Comparison of ENCODE assay signal across 8 mouse cellular contexts in the genomic region with DNA sequence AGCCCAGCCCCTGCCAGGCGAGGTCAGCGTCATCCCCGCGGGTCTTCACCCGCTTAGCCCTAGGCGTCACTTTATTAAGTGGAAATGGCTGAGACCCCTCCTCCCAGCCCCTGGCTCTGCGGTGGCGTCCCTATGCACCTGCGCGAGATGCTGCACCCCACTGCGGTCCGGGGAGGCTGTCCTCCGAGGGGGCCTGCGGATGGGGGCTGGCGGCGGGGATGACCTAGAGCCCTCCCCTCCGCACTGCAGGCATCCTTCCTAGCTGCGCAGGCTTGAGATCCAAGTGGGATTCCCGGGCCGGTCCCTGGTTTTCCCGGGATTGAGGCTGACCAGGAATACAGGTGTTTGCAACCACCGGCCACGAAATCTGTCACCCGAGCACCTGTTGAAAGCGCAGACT. TPM values are rescaled to one million over a fixed set of nuclear protein-coding genes. Genes with fewer than 3 reads are reported as not detected.
DNase-seq lines count a peak whose midpoint lies in the region; ATAC-seq and TF ChIP-seq lines count a peak whose summit lies in the region.

No protein-coding gene starts in this region.

- no peak for TF ChIP-seq CTCF in cerebellum, adult 2 months (IDR thresholded peaks at IDR 0.05; ENCODE audit: borderline replicate concordance, insufficient read depth, low read depth, low read length)
- TF ChIP-seq CTCF in midbrain, postnatal 0 days (IDR thresholded peaks at IDR 0.05) = no peak

- H3K36me3 ChIP-seq in lung, embryonic 15.5 days = peaks cover 9% of the 10 kb centered on the region; the same call in 1 of the 2 replicates
- peaks cover 23% of the 10 kb centered on the region for H3K36me3 ChIP-seq in limb, embryonic 10.5 days
- peaks cover 4% of the 10 kb centered on the region for H3K36me3 ChIP-seq in midbrain, postnatal 0 days (ENCODE audit: insufficient read depth, low read length)

- peak overlapping the region; percentile 39 for H3K9ac ChIP-seq in lung, embryonic 15.5 days
- H3K9ac ChIP-seq in midbrain, postnatal 0 days (replicated peaks; ENCODE audit: low read length, poor library complexity, severe bottlenecking) = peak overlapping the region; percentile 86

- WGBS in cerebellum, adult 2 months = 1% methylated on average over 25 of the region's 25 CpGs
- under 1% methylated on average over 25 of the region's 25 CpGs for WGBS in lung, embryonic 15.5 days
- WGBS in limb, embryonic 10.5 days = 2% methylated on average over 25 of the region's 25 CpGs
- WGBS in midbrain, postnatal 0 days = 1% methylated on average over 25 of the region's 25 CpGs

- ATAC-seq in lung, embryonic 15.5 days (ENCODE audit: borderline replicate concordance, extremely low read depth, low FRiP score, low TSS enrichment) = no peak; the same call in 1 of the 2 replicates
- ATAC-seq in erythroblast, adult 5-6 weeks (replicated peaks; ENCODE audit: low FRiP score, poor library complexity, severe bottlenecking) = peak; percentile 20; the same call in 1 of the 2 replicates
- ATAC-seq in midbrain, postnatal 0 days (ENCODE audit: low FRiP score) = peak; percentile 64

- H3K27me3 ChIP-seq in cerebellum, adult 2 months (ENCODE audit: control insufficient read depth, insufficient read depth, low read length) = no peaks in the 10 kb centered on the region
- H3K27me3 ChIP-seq in lung, embryonic 15.5 days = no peaks in the 10 kb centered on the region
- H3K27me3 ChIP-seq in limb, embryonic 10.5 days (ENCODE audit: low read depth, poor library complexity, severe bottlenecking) = peaks cover 5% of the 10 kb centered on the region; the same call in 1 of the 2 replicates
- no peaks in the 10 kb centered on the region for H3K27me3 ChIP-seq in midbrain, postnatal 0 days (ENCODE audit: insufficient read depth, low read length)

- TF ChIP-seq POLR2A in cerebellum, adult 2 months (IDR thresholded peaks at IDR 0.05; ENCODE audit: borderline replicate concordance, insufficient read depth, low read length) = no peak

- no peaks in the 10 kb centered on the region for H3K9me3 ChIP-seq in lung, embryonic 15.5 days
- no peaks in the 10 kb centered on the region for H3K9me3 ChIP-seq in limb, embryonic 10.5 days (replicated peaks)
- no peaks in the 10 kb centered on the region for H3K9me3 ChIP-seq in midbrain, postnatal 0 days (ENCODE audit: low read length)

- peak overlapping the region; percentile 51 for H3K27ac ChIP-seq in cerebellum, adult 2 months (ENCODE audit: insufficient read depth, low read length)
- no peak overlapping the region for H3K27ac ChIP-seq in lung, embryonic 15.5 days
- H3K27ac ChIP-seq in limb, embryonic 10.5 days = peak overlapping the region; percentile 80
- peak overlapping the region; percentile 70 for H3K27ac ChIP-seq in midbrain, postnatal 0 days (ENCODE audit: low read depth, low read length)

- H3K4me2 ChIP-seq in lung, embryonic 15.5 days = peak overlapping the region; percentile 99
- H3K4me2 ChIP-seq in midbrain, postnatal 0 days (ENCODE audit: low read depth, low read length, poor library complexity, severe bottlenecking) = peak overlapping the region; percentile 98

- peak overlapping the region; percentile 71 for H3K4me3 ChIP-seq in cerebellum, adult 2 months (replicated peaks; ENCODE audit: insufficient read depth, low read depth, low read length)
- peak overlapping the region; percentile 74 for H3K4me3 ChIP-seq in lung, embryonic 15.5 days
- peak overlapping the region; percentile 76 for H3K4me3 ChIP-seq in limb, embryonic 10.5 days
- H3K4me3 ChIP-seq in midbrain, postnatal 0 days (ENCODE audit: low read depth, low read length) = peak overlapping the region; percentile 73

- DNase-seq in cerebellum, adult 2 months = peak in 1 of 2 experiments; percentile 59
- DNase-seq in cerebellum, adult 9-11 months = no peak
- no peak for DNase-seq in lung, postnatal 14 days
- no peak for DNase-seq in limb, embryonic 10.5 days (ENCODE audit: low spot score)
- DNase-seq in midbrain, postnatal 0 days (ENCODE audit: low spot score) = peak; percentile 22
- no peak for DNase-seq in layer of hippocampus, adult 9-11 months

- H3K4me1 ChIP-seq in cerebellum, adult 2 months (ENCODE audit: control insufficient read depth, insufficient read depth, low read length) = no peaks in the 10 kb centered on the region
- peaks cover 20% of the 10 kb centered on the region for H3K4me1 ChIP-seq in lung, embryonic 15.5 days
- H3K4me1 ChIP-seq in limb, embryonic 10.5 days = peaks cover 17% of the 10 kb centered on the region
- H3K4me1 ChIP-seq in midbrain, postnatal 0 days (ENCODE audit: insufficient read depth, low read length) = peaks cover 7% of the 10 kb centered on the region; the same call in 1 of the 2 replicates

RNA-seq across cellular contexts. Expression of a gene that starts 0.4 kb away (rescaled TPM):
- 31.6 and 33.2 TPM in 2 replicates for polyA plus RNA-seq in cerebellum, adult 2 months (2012; rRNA removed)
- 4.4 and 5.3 TPM in 2 replicates for polyA plus RNA-seq in lung, embryonic 15.5 days (2015; fragmentation: Nextera tagmentation; extraction: Ambion mirVana)
- not detected in 2 replicates for total RNA-seq in erythroblast, adult 5-6 weeks (2015; ENCODE audit: low replicate concordance)
- 0.34 and 1.3 TPM in 2 replicates for total RNA-seq in erythroblast, adult 5-6 weeks (2017; ENCODE audit: low replicate concordance)
- polyA plus RNA-seq in limb, embryonic 10.5 days (2016; fragmentation: Nextera tagmentation; extraction: Ambion mirVana) = 1.6 and 2.6 TPM in 2 replicates
- 30.4 and 38.7 TPM in 2 replicates for total RNA-seq in midbrain, postnatal 0 days (2014; rRNA removed)
- 75.0 and 75.5 TPM in 2 replicates for polyA plus RNA-seq in midbrain, postnatal 0 days (2015; fragmentation: Nextera tagmentation; extraction: Ambion mirVana)

RNA-seq across cellular contexts. Expression of a gene that starts 0.6 kb away (rescaled TPM):
- polyA plus RNA-seq in cerebellum, adult 2 months (2012; rRNA removed) = 12.2 and 12.9 TPM in 2 replicates
- 40.6 and 41.2 TPM in 2 replicates for polyA plus RNA-seq in lung, embryonic 15.5 days (2015; fragmentation: Nextera tagmentation; extraction: Ambion mirVana)
- total RNA-seq in erythroblast, adult 5-6 weeks (2015; ENCODE audit: low replicate concordance) = 5.8 and 7.3 TPM in 2 replicates
- 1.8 and 2.7 TPM in 2 replicates for total RNA-seq in erythroblast, adult 5-6 weeks (2017; ENCODE audit: low replicate concordance)
- polyA plus RNA-seq in limb, embryonic 10.5 days (2016; fragmentation: Nextera tagmentation; extraction: Ambion mirVana) = 34.2 and 37.2 TPM in 2 replicates
- 19.3 and 20.9 TPM in 2 replicates for total RNA-seq in midbrain, postnatal 0 days (2014; rRNA removed)
- polyA plus RNA-seq in midbrain, postnatal 0 days (2015; fragmentation: Nextera tagmentation; extraction: Ambion mirVana) = 25.1 and 25.5 TPM in 2 replicates
